Mouse (Mus musculus) frontal cortex, postnatal 36 days (tissue): ENCODE measurements around the gene Sfxn3.
A peak's percentile ranks its signal among the peaks of the same experiment; 100 is the strongest.

Experiments
- DNase-seq, 2 experiments: peaks; one replicate each; pipeline ENCODE4 v3.0.0; 2022; ENCODE audit warnings: low spot score in 2 of 2

Sfxn3 gene

DNA sequence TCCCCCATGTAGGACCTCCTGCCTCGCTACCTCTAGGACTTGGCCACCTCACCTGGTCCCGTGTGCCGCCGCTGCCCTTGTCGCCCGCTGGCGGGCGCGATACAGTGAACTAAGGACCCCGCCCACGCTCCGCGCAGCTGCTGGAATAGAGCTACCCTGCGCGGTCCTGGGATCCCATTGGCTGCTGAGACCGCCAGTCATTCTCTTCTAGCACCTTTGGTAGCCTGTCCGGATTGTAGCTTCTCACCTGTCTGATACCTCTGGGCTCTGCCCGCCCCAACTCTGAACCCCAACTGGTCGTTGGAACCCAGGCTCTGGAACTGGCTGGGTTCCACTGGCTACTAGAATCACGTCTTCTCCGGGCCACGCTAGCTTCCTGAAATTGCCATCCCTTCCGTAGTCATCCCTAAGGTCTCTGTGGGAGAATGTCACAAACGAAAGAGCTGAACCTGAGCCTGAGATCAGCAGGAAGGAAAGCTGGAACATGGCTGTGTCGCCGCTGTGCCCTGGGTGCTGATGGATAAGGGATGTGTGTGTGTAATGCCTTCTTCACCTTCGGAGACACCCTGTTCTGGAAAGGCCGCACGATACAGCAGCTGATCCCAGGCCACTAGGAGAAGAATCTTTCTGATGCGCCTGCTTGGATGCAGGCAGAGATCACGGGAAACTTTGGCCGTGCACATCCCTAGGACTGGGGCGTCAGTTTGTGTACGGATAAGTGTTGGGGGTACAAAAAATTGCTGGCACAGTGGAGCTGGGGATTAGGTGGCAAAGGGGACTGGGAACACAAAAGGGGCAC lies 581 bp upstream of the Sfxn3 start:
- DNase-seq: peak; percentile 82 to 91

DNA sequence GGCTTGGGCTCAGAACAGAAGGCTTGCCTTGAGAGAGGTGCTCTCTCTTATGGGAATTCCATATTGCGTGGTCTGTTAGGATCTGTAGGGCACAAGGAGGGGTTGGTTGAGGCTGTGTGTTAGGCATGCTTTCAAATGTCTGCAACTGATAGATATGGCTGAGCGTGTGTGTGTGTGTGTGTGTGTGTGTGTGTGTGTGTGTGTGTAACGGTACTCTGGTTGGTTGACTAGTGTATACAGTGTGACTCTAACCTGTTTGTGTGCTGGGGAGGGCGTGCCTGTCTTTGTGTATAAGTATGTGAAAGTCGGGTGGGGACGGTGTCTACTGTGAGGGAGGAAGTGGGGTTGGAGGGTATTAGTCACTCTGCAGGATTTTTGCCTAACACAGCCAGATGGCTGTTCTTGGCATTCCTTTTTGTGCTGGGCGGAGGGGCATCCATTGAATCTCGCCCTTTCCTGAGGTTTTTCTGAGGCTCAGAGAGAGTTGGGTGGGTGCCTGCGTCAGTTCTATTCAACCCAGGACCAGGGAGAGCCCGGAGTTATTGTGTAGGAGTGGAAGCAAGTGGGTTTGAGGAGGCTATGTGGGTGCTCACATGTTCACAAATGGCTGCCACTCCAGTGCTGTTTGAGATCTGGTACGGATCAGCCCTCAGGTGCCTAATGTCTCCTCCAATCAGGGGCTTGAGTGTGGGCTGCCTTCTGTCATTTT lies 786 bp downstream of the Sfxn3 start:
- peak; percentile 89 to 90 for DNase-seq

DNA sequence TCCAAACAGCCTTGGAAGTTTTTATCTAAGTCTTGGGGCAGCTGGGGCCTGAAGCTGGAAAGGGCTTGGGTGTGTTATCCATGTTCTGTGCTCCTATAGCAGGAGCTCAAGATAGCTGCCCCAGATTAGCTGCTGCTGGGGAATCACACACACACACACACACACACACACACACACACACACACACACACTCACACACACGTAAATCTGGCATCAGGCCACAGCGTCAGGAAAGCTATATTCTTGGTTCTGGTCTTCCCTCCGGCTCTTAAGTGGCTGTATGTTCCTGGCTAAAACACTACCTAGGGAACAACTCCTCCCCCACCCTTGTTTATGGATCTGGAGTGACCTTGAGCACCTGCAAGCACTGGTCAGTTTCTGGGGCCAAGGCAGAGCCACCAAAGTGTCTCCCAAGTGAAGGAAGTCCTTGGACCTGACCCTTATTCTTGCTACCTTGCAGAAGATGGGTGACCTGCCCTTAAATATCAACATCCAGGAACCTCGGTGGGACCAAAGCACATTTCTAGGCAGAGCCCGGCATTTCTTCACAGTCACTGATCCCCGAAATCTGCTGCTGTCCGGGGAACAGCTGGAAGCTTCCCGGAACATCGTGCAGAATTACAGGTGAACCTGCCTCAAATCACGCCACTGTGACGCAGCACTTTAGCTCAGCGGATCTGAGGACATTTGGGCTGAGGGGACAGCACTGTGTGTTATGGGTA lies 1.5 kb downstream of the Sfxn3 start:
- no peak for DNase-seq

DNA sequence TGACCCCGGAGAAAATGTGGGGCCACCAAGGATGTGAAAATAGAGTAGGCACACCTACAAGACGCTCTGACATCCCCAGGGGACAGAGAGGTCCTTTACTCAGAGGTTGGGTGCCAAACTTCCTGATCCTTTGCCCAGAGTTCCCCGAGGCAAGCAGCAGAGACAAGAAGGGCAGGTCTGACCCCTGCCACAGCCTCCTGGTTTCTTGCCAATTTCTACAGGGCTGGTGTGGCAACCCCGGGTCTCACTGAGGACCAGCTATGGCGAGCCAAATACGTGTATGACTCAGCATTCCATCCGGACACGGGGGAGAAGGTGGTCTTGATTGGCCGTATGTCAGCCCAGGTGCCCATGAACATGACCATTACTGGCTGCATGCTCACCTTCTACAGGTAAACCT lies 2.2 kb downstream of the Sfxn3 start:
- DNase-seq: no peak

DNA sequence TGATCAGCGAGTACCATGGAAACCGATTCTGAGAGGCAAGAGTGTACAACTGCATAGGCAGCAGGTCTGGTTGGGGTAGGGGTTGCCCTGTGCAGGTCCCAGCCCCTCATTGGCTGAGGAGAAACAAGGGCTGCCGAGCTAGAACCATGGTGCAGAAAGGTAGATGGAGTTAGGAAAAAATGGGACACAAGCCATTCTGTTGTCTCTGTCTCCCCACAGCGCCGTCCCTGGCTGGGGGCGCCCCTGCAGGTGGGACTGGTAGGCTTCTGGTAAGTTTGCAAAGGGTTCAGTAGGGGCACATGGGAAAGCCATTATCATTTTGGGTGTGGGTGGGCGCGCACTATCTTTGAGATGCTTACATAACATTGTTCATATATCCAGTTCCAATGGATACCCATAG lies 6.1 kb downstream of the Sfxn3 start:
- DNase-seq: no peak

DNA sequence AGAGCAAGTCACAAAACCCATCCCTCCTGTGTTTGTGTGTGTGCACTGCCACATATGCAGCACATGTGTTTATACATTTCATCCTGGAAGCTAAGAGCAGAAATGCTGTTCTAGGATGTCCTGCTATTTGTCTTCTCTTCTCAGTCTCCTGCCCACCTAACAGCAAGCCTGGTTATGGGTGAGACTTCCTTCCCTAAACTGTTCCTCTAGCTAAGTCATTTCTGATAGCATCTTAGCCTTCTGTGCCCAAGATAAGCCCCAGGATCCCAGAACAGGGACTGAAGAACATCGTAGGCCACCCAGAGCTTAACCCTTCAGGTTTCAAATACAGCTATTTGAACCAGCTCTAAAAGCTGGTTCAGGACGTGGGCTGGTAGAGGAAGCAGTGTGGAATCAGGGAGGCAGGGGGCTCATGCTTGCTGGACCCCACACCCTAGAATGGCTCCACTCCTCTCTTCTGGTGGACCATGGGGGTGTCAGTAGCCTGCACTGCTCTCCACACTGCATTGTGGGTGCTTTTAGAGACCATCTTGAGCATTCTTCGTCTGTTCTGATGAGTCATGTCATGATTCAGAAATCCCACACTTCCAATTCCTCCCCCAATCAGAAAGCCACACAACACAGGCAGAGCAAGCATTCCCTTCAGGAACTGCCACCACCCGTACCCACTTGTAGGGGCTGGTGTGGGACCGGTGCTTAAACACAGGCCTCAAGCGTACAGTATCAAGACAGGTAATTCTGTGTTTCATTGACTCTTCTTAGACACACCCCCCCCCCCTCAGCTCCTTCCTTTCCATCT lies 7.8 kb downstream of the Sfxn3 start:
- peak in 1 of 2 experiments; percentile 42 for DNase-seq

DNA sequence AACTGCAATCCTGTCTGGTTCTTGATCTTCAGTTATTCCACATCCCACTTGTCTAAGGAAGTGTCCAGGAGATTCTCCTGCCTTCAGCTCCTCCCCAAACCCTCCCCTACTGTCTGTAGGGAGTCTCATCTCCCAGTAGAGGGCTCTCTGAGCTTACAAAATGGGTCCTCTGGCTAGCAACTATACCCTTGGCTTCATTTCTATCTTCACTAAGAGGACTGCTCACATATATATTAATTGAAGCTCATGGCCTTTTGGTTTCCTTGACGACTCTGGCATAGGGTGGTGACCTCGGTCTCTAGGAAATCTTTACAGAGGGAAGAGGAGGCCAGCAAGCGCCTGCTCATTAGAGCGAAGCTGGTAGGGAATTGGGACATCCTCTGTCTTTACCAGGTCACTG lies 9.1 kb downstream of the Sfxn3 start:
- no peak for DNase-seq

DNA sequence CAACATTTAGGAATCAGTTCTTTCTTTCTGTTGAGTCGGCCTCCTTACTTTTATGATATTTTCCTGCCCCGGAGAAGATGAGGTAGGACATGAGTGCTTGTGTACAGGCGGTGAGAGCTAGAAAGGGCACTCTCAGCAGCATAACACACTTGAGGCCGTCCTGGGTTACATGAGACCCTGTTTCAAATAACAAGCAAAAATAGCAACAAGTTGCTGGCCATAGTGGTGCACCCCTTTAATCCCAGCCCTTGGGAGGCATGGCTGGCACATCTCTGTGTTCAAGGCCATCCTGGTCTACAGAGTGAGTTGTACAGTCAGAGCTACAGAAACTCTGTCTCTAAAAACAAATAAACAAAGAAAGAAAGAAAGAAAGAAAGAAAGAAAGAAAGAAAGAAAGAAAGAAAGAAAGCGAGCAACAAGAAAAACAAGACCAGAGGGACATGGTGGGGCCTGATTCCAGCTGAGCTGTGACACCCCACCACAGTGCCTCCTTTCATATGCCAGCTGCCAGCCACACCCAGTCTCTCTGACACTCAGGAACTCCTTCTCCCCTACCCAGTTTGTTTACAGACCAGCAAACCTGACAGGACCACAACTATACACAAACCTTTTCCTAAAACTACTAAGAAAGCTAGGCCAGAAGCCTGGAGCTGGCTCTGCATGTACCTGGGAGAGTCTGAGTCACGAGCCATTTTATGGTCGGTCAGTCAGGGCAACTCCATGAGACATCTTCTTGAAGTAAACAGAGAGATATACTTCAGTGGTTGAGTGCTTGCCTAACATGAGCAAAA lies 9.8 kb downstream of the Sfxn3 start:
- no peak for DNase-seq

DNA sequence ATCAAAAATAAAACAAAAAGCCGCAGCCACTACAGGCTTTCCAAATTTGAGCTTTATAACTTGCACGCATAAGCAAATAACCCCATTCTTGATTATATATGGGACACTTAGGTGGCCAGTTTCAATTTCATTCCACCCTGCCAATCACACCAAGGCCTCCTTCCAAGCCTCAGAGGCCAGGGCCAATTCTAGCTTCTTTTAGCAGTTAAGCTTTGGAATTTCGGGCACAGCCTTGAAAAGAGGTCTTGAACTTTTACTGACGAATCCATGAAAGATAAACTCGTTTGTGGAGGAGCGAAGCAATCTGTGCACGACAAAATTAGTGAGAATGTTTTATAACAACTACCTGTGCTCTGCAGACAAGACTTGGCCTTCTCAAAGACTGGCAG lies 10.4 kb downstream of the Sfxn3 start:
- no peak for DNase-seq

DNA sequence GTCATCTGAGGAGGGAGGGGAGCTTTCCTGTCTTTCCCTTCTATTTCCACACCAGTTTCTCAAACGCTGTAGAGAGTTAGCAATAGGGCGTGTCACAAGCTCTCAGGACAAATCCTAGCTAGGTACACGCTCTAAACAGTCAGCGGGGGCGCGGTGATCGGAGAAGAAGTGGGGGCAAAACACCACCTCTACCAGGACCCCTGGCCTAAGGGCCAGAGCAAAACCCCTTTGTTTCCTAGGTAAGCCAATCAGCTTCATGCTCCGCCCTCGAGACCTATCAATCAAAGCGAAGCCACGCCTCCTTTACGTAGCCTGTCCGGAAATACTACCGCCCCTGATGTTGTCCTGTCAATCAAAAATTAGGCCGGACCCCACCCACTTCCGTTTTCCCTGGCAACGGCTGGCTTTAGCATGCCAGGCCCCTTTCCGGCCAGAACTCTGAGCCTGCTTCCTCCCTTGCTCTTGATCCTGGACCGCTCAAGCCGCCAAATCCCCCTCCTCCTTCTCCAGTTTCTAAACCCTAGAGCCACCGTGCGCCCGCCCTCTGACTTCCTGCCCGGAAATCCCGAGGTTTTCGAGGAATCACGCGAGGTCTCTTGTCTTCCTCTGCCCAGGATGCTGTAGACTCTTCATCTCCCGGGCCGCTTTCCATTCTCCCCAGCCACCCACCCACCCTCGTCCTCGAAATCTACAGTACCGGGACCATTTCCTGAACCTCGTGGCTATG lies 11.0 kb downstream of the Sfxn3 start:
- peak; percentile 87 to 96 for DNase-seq

DNA sequence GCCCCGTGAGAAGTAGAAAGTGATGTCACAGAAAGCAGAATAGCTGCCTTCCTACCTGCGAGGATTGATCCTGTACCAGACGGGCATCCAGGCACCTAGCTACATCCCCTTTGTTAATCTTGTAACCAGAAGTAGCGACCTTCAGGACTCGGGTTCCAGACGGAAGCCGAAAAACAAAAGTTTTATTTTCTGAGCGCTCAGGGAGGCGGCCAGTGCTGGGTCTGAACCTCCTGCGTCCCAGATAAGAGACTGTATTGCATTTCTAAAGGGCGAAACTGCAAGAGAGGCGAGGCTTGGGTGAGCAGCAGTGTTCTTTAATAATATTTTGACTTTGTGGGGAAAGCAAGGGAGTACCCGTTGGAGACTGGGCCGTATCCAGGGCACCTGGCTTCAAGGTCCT lies 11.5 kb downstream of the Sfxn3 start:
- no peak for DNase-seq

DNA sequence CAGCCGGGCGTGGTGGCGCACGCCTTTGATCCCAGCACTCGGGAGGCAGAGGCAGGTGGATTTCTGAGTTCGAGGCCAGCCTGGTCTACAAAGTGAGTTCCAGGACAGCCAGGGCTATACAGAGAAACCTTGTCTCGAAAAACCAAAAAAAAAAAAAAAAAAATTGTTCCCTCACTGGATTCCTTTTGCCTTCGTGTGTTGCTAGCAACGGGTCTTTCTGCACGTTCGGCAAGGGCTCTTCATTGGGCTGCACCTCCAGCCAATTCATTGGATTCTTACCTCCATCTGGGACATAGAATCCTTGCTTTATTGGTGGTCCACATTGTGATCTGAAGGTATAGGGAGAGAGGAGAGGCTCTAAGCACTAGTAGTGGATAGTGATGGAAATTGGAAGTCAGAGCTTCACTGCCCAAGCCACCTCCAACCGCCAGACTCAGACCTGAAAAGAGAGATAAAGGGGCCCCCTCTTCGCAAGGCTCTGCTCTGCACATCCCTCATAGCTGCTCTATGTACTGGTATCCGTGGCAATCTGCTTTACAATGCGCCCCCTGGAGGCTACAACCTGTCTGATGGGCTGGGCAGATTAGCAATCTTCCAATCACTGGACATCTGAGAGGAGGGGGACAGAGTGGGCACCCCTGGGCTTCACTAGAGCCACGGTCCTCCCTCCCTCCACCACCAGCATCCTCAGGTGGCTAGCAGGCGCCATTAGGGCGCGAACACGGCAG lies 16.4 kb downstream of the Sfxn3 start:
- peak in 1 of 2 experiments; percentile 50 for DNase-seq

DNA sequence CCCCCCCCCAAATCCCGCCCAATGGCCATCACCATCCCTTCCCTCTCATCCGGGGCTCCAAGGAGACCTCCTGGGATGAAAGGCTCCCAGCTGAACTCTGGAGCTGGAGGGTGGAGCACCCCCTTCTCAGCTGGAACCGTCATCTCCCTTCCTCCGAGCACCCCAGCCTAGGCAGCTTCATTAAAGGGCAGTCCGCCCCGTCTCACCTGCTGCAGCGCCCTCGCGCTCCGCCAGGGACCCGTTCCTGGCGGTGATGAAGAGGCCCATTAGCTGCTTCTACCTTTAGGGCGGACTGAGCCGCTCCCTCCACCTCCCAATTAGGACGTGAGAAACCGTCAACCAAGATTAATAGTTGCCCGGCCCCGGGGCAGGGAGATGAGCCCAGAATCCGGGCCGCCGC lies 17.9 kb downstream of the Sfxn3 start:
- DNase-seq: no peak

DNA sequence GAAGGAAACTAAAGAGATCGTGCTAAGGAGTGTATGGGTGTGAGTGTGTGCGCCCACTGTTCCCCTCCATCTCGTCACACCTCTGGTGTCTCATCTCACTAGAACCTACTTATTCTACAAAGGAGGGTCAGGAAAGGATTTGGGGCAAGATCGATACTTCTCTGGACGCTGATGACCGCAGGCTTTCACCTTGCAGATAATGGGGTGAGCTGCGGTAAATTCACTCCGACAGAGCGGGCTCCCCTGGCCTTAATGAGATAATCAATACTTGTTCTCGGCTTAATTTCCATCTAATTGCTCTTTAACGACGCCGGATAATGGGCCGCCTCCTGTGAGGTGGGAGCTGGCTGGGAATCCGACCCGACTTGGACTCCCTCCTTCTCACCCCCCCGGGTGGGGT lies 19.9 kb downstream of the Sfxn3 start:
- no peak for DNase-seq

DNA sequence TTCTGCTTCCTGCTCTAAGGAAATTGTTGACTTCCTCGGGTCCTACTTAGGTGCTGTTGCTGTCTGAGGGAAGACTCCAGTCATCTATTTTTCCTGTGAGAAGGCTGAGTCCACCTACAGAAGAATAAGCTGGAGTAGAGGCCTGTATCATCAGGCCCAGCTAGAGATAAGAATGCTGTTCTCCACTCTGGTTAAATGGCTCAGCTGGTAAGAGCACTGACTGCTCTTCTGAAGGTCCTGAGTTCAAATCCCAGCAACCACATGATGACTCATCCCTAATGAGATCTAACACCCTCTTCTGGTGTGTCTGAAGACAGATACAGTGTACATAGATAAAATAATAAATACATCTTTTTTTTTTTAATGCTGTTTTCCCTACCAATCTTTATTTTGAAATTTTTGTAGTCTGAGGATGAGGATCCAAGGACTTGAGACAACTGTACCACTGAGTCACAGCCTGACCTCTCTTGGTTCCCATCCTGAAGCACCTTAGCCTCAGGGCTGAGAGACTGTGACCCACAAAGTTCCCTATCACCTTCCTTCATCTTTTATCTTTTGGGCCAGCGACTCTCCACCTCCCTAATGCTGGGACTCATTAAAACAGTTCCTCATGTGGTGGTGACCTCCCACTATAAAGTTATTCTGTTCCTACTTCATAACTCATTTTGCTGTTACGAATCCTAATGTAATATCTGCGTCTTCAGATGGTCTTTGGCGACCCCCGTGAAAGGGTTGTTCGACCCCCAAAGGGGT lies 20.6 kb downstream of the Sfxn3 start:
- DNase-seq: no peak

DNA sequence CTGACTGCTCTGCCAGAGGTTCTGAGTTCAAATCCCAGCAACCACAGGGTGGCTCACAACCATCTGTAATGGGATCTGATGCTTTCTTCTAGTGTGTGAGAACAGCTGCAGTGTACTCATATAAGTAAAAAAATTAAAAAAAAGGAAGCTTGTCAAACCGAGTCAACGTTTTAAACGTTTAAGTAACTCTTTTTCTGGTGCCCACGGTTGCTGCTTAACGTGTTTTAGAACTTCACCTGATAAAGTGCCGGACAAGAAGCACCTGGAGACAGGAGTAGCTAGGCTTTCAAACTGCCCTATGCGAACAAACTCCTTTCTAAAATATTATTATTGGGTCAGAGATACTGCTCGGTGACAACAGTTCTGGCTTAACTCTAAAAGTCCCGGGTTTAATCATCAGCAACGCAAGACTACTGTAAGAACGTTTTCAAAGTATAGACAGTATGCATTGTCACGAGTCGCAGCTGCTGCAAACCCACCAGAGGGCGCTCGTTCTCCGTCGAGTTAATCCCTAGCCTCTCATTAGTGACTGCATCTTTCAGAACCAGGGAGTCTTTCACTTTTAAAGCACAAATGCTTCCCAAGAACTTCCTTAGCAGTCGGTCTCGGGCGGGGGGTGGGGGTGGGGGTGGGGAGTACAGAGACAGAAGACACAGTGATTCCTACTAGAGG lies 26.7 kb downstream of the Sfxn3 start:
- peak; percentile 76 to 82 for DNase-seq

DNA sequence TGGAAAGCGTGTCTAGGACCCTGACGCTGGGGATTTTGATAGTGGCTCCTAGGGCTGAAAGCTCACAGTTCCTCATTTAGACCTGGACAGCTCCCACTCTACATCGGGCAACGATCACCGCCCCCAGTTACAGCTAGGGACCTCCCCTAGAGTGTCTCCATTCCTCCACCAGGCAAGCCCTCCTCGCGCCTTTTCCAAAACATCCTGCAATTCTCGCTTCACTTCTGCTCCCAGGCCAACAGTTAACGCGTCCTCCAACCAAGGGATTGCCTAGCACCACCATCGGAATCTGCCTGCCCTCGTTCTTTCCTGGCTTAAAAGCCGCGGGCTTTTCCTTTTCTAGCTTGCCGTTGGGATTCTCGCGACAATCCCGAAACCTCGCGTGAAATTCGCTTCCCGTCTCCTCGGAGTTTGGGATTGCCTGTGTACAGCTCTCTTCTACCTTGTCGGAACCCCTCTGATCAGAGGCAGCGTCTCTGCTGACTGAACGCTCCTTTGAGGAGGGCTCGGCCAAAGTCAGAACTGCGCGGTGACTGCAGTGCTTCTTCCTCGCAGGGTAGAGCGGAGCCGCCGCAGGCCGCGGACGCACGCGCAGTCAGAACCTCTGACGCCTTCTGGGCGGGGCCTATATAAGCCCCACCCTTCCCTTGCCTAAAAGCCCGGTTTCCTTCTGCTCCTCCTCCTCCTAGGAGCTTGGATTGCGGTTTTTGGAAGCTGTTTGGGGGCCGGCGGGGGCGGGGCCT lies 27.4 kb downstream of the Sfxn3 start, which contains the start of gene Kazald1:
TSS of gene Kazald1 (plus strand) at position 662 of the 743 bp plus-strand sequence.
- peak; percentile 93 to 95 for DNase-seq
